Mouse (Mus musculus) mouse embryonic stem cell (cell line): ENCODE data around the gene Srrm4.

Experiments
- in situ Hi-C, 2 experiments: fragments of 300-500 bp; cut with MboI; formaldehyde crosslinking; loops; 1 replicate in 1 of 2; 3 replicates in 1 of 2; pipeline ENCODE4 v1.14.3; 2019 to 2020; ENCODE audit warnings: low sequenced_read_pairs in 2 of 2, low pct_unique_long_range_greater_than_20kb in 1 of 2, mixed read lengths in 1 of 2; ENCODE audit not compliant: unreplicated experiment in 1 of 2

Gene Srrm4

DNA sequence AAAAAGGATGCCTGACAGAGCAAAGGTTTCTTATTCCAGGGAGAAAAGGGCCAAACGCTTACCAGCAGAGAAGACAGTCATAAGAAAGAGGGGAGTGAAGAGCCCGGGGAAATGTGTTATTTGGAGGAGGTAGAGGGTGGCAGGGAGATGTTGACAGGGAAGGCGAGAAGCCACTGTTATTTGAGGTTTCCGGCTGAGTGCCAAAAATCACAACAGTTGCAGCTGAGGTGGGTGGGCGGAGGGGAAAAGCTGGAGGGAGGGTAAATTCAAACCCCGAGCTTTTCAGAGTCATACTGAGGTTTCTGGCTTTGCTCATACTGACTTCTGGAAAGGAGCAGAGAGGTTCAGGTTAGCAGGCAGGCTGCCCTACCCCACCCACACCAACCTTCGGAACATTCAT lies 32.5 kb downstream of the Srrm4 start:
- in situ Hi-C loops, result no loop called here

DNA sequence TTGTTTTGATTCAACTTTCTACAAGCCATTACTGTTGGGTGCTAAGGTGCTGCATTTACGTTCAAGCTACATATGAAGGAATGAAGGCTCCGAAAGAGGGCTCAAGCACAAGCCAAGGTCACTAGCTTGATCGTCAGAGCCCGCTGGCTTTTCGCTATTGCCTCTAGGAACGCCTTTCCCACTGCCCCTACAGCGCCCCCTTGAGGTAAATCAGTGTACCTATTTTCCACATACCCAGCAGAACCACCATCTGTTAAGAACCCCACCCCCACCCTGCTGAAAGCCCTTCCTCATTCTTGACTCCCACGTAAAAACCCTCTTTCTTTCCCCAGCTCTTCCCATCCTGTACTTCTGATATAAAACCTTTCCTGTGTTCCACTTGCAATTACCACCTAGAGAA lies 35.0 kb downstream of the Srrm4 start:
- in situ Hi-C loops, result no loop called here

DNA sequence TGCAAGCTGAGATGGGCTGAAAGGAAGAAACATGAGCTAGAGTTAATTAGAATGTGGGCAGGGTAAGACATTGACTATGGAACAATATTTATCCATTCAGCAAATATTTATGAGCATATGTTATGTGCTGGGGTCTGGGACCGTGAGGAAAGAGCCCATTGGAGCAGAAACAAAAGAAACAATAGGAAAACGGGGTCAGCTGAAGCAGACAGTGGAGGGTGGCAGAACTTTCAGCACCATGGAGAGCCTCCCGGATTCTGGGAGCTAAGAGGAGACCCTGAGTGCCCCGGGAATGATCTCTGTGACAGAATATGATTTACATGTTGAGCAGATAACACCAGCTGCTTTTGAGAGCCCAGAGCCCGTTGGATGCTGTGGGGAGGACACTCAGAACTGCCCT lies 37.7 kb downstream of the Srrm4 start:
- in situ Hi-C loops, result no loop called here

- in situ Hi-C loops, result no loop called here
These were observed 38.5 kb downstream of the Srrm4 start for GRCm38 (mm10) chr5:116553106-116553505.

DNA sequence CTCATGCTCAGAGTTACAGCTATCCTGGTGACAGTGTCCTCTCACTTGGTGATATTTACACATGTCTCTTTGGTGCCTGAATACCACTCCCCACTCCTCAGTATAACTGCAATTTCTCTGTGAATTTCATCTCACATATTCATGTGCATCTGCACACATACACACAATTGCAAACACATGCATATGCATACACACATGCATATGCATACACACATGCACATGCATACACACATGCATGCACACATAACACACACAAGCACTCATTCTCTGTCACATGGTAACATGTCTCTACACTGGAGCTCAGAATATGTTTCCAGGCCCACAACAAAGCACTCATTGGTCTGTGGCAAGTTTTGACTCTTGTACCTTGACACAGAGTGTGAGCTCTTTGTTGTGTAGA lies 39.0 kb downstream of the Srrm4 start:
- in situ Hi-C loops, result no loop called here

DNA sequence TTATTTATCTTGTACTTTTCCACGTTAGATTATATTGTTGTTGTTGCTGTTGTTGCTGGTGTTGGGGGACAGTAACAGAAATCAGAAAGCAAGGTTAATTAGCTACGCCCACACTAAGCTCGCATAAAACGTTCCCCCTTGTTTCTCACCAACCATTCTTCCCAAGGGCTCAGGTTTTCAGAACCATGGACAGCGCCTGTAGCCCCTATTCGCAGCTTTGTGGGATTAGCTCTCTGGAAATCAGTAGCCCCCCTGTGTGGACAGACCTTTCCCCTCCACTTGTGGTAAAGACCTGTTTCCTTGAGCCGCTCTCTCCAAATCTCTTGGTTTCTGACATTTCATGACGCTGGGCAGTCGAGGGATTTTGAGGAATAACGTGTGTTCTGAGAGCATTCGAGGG lies 45.9 kb downstream of the Srrm4 start:
- in situ Hi-C loops, result loop anchor here in 1 of 2 experiments (10.0 kb wide), 1 partner anchor 311 kb away; no protein-coding TSS in a partner anchor

DNA sequence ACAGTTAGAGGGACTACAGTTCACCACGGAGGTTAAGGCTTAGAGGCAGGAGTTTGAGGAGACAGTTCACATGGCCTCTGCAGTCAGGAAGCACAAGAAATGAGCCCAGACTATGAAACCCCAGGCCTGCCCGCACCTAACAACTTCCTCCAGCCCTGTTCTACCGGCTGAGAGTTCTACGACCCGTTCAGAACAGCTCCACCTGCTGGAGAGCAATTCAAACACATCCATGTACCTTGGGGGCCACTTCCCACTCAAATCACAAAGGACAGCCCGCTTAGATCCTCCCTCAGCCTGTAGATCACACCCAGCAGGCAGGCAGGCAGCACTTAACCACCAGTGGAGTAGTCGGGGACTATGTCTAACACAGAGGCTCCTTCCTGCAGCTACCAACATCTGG lies 49.3 kb downstream of the Srrm4 start:
- in situ Hi-C loops, result loop anchor here in 1 of 2 experiments (10.0 kb wide), 1 partner anchor 308 kb away; no protein-coding TSS in a partner anchor

GRCm38 (mm10) chr5:116541128-116541527 lies 50.5 kb downstream of the Srrm4 start:
- in situ Hi-C loops, result loop anchor here in 1 of 2 experiments (10.0 kb wide), 1 partner anchor 306 kb away; no protein-coding TSS in a partner anchor

- in situ Hi-C loops, result no loop called here
These were observed 52.3 kb downstream of the Srrm4 start for GRCm38 (mm10) chr5:116539360-116539759.

DNA sequence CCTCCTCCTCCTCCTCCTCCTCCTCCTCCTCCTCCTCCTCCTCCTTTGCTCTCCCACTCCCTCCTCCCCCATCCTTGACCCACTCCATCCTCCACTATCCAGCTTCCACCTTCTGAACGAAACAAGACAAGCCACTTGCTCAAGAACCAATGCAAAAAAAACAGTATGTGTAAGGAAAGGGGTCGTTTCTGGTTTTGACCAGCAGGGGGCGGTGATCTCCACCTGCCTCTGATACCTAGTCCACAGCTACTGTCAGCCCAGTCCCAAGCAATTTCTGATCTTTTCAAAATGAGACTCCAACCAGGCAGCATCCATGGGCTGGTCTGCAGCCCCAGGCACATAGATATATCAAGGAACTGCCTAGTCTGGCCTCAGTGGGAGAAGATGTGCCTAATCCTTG lies 53.1 kb downstream of the Srrm4 start:
- in situ Hi-C loops, result no loop called here

DNA sequence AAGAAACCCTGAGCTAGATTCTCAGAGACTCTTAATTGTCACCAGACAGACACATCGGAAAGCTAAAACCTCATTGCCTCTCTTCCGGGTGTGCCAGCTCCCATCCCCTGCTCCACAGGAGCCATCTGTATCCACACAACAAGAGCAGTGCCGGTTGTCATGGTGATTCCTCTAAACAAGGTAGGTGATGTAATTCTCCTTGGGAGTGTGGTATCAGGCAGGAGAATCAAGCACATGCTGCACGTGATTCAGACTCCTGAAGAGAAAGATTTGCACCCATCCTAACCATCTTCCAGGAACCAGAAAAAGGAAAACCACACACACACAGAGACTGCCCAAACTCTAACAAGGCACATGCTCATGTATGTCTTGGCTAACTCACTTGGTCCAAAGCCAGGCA lies 65.3 kb downstream of the Srrm4 start:
- in situ Hi-C loops, result no loop called here

DNA sequence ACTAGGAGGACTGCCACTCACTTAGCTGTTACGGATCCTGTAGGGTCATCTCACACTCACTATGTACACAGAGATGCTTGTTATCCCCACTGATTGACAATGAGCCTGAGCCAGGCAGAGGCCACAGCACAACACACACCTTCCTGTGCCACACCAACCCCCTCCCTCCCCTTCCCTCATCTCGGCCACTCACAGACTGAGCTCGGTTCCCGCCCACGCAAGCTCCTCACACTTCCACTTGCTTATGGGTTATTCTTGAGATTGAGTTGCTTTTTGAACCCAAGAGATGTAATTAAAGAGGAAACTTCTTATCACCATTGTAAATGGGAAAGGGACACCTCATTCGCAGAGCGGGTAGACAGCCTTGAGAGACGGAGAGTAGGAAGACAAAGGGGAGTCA lies 66.3 kb downstream of the Srrm4 start:
- in situ Hi-C loops, result no loop called here

DNA sequence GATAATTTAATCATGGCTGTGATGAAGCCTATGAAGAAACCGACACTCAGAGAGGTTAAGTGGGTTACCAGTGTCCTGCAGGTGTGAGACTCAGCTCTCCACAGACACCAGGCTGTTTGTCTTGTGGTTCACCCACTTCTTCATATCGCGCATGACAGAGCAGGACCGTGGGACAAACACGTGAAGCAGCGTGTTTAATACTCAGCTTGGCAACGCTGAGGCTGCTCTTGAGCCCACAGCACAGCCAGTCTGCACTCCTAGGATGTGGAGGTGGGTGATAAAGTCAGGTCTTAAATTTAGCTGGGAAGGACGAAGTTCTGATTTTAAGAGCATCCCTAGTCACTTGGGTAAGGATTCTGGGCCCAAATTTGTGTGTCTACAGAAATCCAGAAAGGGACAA lies 68.1 kb downstream of the Srrm4 start:
- in situ Hi-C loops, result no loop called here

DNA sequence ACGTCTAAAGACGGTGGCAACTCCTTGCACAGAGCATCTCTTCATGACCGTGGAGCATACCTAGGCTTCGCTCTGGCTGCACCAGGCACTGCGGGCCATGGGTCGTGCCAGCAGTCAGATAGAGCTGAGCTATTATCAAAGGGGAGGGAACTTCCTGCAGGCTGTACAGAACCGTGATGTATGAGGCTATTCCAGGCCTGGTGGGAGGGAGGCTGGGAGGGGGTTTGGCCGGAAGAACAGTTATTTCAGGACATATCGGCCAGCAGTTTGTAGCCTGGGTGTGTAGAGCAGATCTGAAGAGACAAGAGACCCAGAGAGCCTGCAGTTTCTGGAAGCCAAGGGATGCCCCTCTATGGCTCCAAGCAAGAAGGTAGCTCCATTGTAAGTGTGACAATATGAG lies 68.5 kb downstream of the Srrm4 start:
- in situ Hi-C loops, result no loop called here

DNA sequence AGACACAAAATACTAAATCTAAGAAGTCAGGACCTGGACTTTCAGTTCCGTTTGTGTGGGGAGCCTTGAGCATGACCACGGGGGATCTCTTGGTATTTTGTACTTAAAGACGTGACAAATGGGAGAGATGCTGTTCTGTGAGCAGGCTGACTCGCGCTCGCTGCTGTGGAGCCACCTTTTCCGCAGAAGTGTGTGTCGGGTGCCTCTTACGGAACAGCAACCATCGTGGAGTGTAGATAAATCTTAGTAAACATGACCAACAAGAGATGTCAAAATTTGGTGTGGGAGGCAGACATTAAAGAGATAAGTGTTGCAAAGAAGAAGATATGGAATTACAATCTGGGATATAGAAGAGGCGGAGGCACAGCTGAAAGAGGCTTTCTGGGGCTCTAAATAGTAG lies 69.3 kb downstream of the Srrm4 start:
- in situ Hi-C loops, result no loop called here

GRCm38 (mm10) chr5:116518047-116518446 lies 73.6 kb downstream of the Srrm4 start:
- in situ Hi-C loops, result no loop called here

GRCm38 (mm10) chr5:116512135-116512534 lies 79.5 kb downstream of the Srrm4 start:
- in situ Hi-C loops, result no loop called here

DNA sequence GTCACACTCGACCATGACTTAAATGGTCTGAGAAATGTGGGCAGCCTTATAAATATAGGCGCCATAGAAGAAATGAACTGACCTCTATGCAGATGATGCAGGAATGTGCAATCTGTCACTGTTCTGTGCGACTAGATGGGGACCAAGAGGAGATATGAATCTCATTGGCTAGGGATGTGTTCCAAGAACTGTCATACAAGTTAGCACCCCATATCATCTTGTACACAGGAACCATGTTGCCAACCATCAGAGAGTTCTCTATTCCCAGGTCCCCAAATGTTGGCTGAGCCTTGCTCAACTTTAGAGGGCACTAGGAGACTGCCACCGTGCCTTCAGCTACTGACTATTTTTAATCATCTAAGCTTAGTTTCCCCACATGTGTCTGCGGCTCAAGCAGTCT lies 81.4 kb downstream of the Srrm4 start:
- in situ Hi-C loops, result no loop called here

GRCm38 (mm10) chr5:116501342-116501741 lies 90.3 kb downstream of the Srrm4 start:
- in situ Hi-C loops, result no loop called here

- in situ Hi-C loops, result no loop called here
These were observed 92.6 kb downstream of the Srrm4 start for GRCm38 (mm10) chr5:116498880-116499640.
